Mouse (Mus musculus): ENCODE results near the gene B130006D01Rik.

- TF ChIP-seq GATA1 (IDR thresholded peaks at IDR 0.05; ENCODE audit: low read length) (no peak), TAL1 (IDR thresholded peaks at IDR 0.05; ENCODE audit: low read length) (no peak)
Measured at GRCm38 (mm10) chr11:95760521-95760920, 37.1 kb downstream of the B130006D01Rik start.
